Mouse (Mus musculus) neural tube, embryonic 10.5 days (tissue): ENCODE results near the gene Sh3bp1.
A peak's percentile ranks its signal among the peaks of the same experiment; 100 is the strongest.
"Not testable (repeated sequence)": the region's sequence is repeated elsewhere in the genome, so short reads cannot be mapped to it uniquely, and the experiment has no call there.

Experiments
- DNase-seq: peaks from one replicate; pipeline ENCODE4 v3.0.0-alpha.2; 2017; ENCODE audit warnings: low spot score; ENCODE audit errors: extremely low spot score

Gene Sh3bp1

GRCm38 (mm10) chr15:78876991-78877809, 22.4 kb upstream of the Sh3bp1 start, which contains the start of gene Gga1:
Gga1 (plus strand) TSS chr15:78877190.
- DNase-seq: peak; percentile 97

- no peak for DNase-seq
Observed at GRCm38 (mm10) chr15:78877810-78878390, 21.7 kb upstream of the Sh3bp1 start.

DNA sequence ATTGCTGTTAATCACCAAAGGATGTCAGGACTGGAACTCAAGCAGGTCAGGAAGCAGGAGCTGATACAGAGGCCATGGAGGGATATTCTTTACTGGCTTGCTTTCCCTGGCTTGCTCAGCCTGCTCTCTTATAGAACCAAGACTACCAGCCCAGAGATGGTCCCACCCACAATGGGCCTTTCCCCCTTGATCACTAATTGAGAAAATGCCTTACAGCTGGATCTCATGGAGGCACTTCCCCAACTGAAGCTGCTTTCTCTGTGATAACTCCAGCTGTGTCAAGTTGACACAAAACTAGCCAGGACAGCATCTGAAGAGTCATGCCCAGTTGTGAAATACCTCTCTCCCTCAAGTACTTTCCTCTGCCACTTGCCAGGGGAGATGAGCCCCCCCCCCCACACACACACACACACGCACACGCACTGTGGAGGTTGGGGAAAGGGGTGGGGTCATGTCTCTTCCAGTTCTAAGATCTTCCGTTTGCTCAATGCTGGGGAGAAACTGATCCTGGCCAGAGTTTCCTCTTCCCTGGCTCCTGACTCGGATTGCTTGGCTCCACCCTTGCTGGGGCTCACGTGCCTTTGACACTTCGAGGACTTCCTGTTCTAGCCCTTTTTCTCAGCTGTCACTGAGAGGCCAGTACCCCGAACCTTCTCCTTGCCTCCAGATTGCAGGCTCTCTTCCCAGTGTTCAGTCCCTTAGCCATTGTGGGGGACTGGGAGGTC, 20.6 kb upstream of the Sh3bp1 start:
- not testable (repeated sequence) for DNase-seq

DNA sequence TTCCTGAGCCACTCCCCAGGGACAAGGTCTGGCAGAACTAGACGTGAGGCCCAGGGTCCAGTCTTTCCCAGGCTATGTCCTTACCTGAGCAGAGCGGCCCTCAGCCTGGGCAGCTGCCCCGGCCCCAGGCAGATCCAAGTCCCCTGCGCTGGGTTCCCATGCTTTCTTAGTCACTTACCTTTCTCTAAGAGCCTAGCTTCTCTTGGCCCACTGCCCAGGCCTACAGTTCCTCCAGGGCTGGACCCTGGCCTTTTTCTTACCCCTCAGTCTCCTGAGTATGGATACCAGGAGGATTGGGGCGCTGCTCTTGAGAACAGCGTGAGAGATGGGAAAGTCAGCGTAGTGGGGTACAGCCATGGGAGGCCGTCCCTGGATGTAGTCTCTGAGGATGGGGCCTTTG, 19.1 kb upstream of the Sh3bp1 start:
- DNase-seq: no peak

DNA sequence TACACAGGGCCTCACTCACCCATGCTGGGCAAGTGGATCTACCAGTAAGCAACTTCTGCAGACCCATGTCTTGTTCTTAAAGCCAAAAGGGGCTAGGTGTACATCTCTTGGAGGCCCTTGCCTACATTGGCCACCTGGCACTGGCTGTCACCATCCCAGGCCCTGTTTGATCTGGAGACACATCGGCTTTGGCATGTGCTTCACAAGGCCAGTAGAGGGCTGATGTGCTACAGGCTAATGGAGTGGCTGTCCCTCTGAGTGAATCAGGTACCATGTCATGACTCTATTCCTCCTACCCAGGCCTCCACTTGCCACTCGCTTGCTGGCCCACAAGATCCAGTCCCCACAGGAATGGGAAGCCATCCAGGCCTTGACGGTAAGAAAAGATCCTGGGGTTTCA, 17.7 kb upstream of the Sh3bp1 start:
- DNase-seq: no peak

DNA sequence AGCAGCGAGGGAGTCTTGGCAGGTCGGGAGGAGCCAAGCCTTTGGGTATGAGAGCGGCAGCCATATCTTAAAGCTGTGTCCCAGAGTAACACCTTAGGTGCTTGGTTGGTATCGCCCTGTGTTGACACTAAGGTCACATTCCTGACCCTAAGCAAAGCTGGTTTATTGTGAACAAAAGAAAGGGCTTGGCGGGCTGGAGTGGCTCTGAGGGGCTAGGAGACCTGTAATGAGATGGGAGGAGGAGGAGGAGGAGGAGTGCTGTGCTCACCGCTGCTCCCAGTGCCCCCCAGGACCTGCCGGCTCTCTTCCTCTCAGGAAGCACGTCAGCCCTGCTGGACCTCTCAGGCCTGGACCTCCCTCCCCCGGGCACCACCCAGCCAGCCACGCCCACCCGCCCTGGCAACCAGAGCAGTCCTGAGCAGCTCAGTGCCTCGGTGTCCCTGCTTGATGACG, 10.1 kb upstream of the Sh3bp1 start:
- DNase-seq: no peak

- DNase-seq: no peak
Observed at GRCm38 (mm10) chr15:78892440-78892839, 7.1 kb upstream of the Sh3bp1 start.

GRCm38 (mm10) chr15:78894726-78895125, 4.8 kb upstream of the Sh3bp1 start:
- DNase-seq: no peak

GRCm38 (mm10) chr15:78895741-78896140, 3.8 kb upstream of the Sh3bp1 start:
- no peak for DNase-seq

DNA sequence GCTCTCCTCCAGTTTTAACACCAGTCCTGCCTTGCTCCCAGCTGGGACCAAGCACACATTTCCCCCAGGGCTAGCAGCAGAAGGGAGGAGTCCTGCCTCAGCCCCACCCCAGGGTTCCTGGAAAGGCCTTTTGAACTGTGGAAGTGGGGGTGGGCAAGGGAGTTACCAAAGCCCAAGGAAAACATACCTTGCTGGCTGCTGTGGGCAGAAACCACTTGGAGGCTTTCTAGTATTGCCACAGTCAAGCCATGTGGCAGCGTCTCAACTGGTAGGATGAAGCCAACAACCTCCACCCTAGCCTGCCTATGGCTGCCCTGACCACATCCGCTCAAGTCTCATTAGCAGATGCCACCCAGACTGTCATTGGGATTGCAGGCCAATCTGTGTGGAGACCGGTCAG, 3.4 kb upstream of the Sh3bp1 start:
- DNase-seq: no peak

DNA sequence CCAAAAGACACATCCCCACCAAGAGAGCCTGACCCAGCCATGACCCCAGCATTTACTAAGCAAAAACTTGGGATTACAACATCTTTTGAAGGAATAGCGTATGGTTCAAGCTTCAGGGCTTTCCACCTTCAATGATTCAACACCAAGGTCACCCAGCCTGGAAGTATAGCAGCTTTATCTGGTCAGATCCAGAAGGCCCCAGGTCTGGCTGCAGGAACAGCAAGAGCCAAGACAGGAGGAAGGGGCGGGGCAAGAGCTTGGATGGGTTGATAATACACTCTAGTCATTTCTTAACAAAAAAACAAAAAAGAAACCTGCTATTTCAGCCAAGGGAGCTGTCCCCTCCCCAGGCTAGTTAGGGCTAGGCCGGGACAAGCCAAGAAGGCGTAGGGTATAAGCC, 2.1 kb upstream of the Sh3bp1 start:
- DNase-seq: no peak

GRCm38 (mm10) chr15:78898507-78899001, 1.0 kb upstream of the Sh3bp1 start:
- DNase-seq: no peak

DNA sequence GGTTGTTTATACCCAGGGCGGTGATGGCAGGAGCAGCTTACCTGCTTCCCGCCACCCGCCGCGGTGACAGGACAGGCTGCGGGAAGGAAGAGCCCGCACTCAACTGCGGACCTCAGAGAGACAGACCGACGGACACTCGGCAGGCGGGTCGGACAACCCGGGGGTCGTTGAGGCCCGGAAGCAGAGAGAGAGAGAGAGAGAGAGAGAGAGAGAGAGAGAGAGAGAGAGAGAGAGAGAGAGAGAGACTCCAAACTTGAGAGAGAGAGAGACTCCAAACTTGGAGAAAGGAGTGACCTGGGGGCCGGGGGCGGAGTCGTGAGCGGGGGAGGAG, 194 bp upstream of the Sh3bp1 start, which contains the start of gene Gm49510:
Gene Gm49510 (plus strand): TSS at position 259 of the 331 bp plus-strand sequence.
- peak; percentile 32 for DNase-seq

DNA sequence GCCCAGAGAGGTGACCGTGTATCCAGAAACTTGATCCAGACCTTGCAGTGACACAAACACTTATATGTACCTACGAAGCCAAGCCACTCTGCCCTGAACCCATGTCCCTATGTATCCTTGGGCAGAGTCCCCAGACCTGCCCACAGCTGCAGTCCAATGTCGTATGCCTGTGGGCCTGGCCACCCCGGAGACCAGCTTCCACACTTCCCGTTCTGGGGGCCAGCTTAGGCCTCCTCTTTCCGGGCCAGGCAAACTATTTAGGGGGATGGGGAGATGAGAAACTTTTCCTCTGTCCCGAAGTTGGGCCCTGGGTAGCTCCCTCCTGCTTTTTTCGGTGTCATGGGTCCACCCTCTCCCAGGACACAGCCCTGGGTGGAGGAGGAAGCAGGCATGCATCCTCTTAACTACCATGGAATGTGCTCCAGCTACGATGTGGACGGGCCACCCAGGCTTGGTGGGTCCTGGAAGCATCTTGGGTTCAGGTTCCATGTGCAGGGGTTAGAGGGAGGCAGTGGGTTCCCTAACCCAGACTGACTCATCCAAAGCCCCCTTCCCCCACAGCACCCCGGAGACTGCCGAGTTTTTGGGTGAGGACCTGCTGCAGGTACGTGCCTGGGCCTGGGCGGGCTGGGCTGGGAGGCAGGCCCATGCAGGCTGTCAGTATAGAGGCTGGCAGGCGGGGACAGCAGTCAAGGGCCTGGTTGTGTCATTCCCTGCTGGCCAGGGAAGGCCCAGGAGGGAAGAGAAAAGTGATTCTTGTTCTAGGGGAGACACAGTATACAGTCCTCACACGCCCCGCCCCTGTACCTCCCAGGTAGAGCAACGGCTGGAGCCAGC, 1.2 kb downstream of the Sh3bp1 start:
- peak; percentile 30 for DNase-seq

DNA sequence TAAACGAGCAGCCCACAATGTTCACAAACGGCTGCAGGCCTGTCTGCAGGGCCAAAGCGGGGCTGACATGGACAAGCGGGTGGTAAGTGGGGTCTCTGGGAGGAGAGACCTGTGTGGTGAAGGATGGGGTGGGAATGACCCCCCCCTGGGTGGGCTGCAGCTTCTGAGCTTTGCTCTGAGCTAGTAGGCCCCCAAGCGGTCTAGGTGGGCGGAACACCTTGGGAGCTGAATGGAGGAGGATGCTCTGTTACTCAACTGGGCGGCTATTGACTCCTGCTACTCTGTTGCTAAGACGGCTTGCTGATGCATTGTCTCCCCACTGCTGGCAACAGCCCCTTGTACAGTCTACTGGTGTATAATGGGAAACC, 1.8 kb downstream of the Sh3bp1 start:
- no peak for DNase-seq

DNA sequence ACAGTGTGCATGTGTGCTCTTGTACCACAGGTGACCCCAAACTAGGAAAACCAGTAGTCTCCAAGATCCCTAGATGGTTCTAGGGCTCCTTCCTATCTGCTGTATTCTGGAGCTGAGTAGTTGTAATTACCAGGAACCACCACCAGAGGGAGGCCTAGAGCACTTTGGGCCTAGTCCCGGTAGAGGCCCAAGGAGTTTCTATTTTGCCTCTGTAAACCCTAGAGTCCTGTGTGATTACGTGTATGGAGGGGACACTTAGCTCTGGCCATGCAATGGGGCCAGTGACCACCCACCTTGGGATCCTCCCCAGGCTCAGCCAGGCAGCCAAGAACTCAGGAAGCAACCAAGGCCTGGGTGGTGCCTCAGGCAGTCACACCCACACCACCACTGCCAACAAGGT, 3.7 kb downstream of the Sh3bp1 start:
- DNase-seq: peak; percentile 79

GRCm38 (mm10) chr15:78908399-78908798, 8.8 kb downstream of the Sh3bp1 start:
- DNase-seq: no peak

- DNase-seq: no peak
Observed at GRCm38 (mm10) chr15:78908982-78909381, 9.4 kb downstream of the Sh3bp1 start.

GRCm38 (mm10) chr15:78912040-78912439, 12.5 kb downstream of the Sh3bp1 start:
- no peak for DNase-seq

DNA sequence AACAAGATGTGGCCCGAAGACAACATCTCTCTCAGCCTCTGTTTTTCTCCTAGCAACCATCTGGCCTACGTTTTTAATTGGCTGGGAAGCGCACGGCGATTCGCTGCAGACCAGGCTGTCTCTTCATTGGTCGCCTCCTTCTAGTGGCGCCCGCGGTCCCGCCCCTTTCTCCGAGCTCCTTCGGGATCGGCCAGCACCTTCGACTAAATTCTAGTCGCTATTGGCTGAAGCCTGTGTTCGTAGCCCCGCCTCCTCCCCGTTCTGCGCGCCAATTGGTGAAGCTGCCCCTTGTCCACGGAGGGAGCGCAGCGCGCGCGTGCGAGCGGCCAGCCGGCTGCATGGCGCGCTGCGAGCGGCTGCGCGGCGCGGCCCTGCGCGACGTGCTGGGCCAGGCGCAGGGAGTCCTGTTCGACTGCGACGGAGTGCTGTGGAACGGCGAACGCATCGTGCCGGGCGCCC, 14.1 kb downstream of the Sh3bp1 start, which contains the start of gene Pdxp:
Gene Pdxp (plus strand): TSS at position 288 of the 459 bp plus-strand sequence.
- DNase-seq: peak; percentile 96
